Mouse (Mus musculus) forebrain, postnatal 0 days (tissue): Measurements from ENCODE around the gene Ddx1. TPM values are rescaled to one million over a fixed set of nuclear protein-coding genes. Genes with fewer than 3 reads are reported as not detected.
A peak's percentile ranks its signal among the peaks of the same experiment; 100 is the strongest.

Source experiments
- ATAC-seq: fragments of 200-750 bp; cut with Nextera tagmentation; 2 replicates; pipeline ENCODE4 v1.8.0; 2017; ENCODE audit warnings: mild to moderate bottlenecking, moderate library complexity
- DNase-seq: peaks from one replicate; pipeline ENCODE4 v3.0.0-alpha.2; 2015
- H3K27ac ChIP-seq: fragments of 300-500 bp; sonication (generic); 2 replicates; pipeline ENCODE4 v1.5.1; 2014; ENCODE audit warnings: low read depth, mild to moderate bottlenecking, antibody characterized with exemption, low read length, moderate library complexity, mixed read lengths
- H3K27me3 ChIP-seq: fragments of 300-500 bp; sonication (generic); 2 replicates; pipeline ENCODE4 v1.6.1; 2014; ENCODE audit warnings: mild to moderate bottlenecking, low read length, mixed read lengths; ENCODE audit not compliant: insufficient read depth
- H3K36me3 ChIP-seq: fragments of 300-500 bp; sonication (generic); 2 replicates; pipeline ENCODE4 v1.6.1; 2014; ENCODE audit warnings: mild to moderate bottlenecking, moderate library complexity; ENCODE audit not compliant: insufficient read depth
- H3K4me1 ChIP-seq: fragments of 300-500 bp; sonication (generic); 2 replicates; pipeline ENCODE4 v1.6.1; 2014; ENCODE audit warnings: antibody characterized with exemption; ENCODE audit not compliant: insufficient read depth
- H3K4me2 ChIP-seq: fragments of 300-500 bp; sonication (generic); 2 replicates; pipeline ENCODE4 v1.6.1; 2014; ENCODE audit warnings: low read depth, mild to moderate bottlenecking, moderate library complexity
- H3K4me3 ChIP-seq: fragments of 300-500 bp; sonication (generic); 2 replicates; pipeline ENCODE4 v1.5.1; 2014; ENCODE audit warnings: low read depth, low read length, mixed read lengths
- H3K9ac ChIP-seq: fragments of 300-500 bp; sonication (generic); 2 replicates; pipeline ENCODE4 v1.6.1; 2014; ENCODE audit warnings: mild to moderate bottlenecking
- H3K9me3 ChIP-seq: fragments of 300-500 bp; sonication (generic); 2 replicates; pipeline ENCODE4 v1.6.1; 2016; ENCODE audit warnings: low read length
- CTCF ChIP-seq: sonication (generic); IDR thresholded peaks from 2 replicates; pipeline ENCODE4 v1.5.1; 2016; ENCODE audit warnings: antibody characterized with exemption, control low read depth, low read depth
- WGBS: fragments of 180-500 bp; shearing (Covaris S2); extraction: QIAGEN DNeasy Blood & Tissue Kit; methylation state at CpG from one replicate; pipeline ENCODE4 v1.1.7; 2014; 5-methylcytosine and 5-hydroxymethylcytosine counted together
- polyA plus RNA-seq: library from polyadenylated mRNA; unstranded; fragments of >200 nt; fragmentation: Nextera tagmentation; extraction: Ambion mirVana; gene quantifications from 2 replicates; pipeline ENCODE4 v1.2.1, GENCODE M21; 2015
- total RNA-seq: library from RNA; depleted of rRNA; stranded (reverse); fragments of >200 nt; gene quantifications from 2 replicates; pipeline ENCODE4 v1.2.3, GENCODE M21; 2014

The Ddx1 gene
- total and polyA plus RNA-seq, 2 experiments from 2014 or later, result 61.6 to 137 TPM

DNA sequence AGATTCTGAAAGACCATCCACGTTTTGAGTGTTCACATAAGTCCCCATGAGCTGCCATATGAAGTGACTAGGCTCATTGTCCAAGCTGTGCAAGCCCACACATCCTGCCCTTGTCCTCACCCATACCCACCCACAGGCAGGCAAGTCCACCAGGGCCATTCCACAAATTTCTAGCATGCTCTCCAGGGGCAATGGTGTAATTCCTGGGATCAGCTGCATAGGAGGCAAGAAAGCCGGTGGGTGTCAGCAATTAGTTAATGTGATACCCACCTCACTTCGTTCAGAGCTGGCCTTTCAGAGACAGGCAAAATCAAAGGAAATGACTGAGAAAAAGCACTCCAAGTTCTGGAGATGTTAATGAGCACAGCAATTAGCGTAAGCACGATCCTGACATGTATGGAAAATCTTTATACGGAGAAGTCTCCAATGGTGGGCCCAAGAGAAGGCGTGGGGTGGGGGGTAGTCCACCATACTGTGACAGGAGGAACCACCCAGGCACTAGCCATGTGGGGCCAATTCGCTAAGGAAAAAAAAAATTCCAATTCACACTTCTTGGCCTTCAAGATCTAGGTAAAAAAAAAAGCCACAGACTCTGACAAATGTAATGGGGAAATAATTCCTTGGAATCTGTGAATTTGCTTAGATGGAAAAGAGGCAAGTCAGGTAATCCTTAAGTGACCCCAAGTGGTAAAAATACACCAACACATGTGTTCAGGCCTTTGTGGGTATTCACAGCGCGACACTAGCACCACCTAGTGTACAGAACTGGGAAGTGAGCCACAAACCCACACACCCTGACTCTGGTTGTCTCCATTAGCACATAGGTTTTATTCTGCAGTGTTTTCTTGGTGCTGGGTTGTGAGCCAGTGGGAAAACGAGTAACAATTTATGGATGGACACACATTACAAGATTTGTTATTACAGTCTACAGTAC, 34.4 kb downstream of the Ddx1 start:
- peaks cover 13% of the 10 kb centered on the region; the same call in 1 of the 2 replicates for H3K4me1 ChIP-seq
- H3K27me3 ChIP-seq, result no peaks in the 10 kb centered on the region
- DNase-seq (peak; percentile 96), ATAC-seq (peak; percentile 91)
- no peaks in the 10 kb centered on the region for H3K9me3 ChIP-seq
- H3K4me2 ChIP-seq, result no peak overlapping the region
- no peak overlapping the region for H3K9ac ChIP-seq
- H3K36me3 ChIP-seq, result peaks cover 20% of the 10 kb centered on the region
- WGBS, result 11% methylated on average over 11 of the region's 11 CpGs
- no peak overlapping the region for H3K4me3 ChIP-seq
- H3K27ac ChIP-seq, result peak overlapping the region; percentile 36; the same call in 1 of the 2 replicates
- peak; percentile 100 for TF ChIP-seq CTCF

DNA sequence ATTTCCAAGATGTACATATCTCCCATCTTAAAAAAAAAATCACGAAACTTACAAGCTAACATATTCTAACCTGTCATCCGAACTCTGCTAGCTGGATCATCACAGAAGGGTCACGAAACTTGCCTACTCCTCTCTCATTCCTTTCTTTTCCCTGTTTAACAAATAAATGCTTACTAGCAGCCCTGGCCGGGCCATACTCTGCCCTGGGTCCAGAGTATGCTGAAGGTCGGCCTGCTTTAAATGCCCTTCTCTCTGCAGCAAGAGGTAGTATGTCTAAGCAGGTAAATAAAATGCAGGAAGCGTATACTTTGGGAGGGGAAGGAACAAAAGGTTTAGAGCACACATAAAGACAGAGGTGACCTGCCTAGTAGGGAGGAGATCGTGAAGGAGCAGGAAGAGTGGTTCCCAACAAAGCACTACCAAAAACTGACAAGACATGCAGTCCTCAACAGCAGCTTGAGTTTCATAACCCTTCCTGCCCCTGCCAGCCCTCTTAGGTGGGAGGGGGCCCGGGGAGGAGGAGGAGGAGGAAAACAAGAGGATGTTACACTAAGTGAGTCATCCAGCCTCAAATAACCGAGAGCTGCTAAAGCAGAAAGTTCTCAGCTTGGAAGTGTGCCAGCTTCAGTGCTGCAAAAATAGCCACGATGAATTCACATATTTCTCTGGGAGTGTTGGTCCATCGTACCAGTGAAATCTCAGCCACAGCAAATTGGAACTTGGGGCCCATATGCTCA, 37.1 kb downstream of the Ddx1 start:
- no peak for TF ChIP-seq CTCF
- Histone ChIP-seq H3K4me3 (no peak overlapping the region), H3K36me3 (no peaks in the 10 kb centered on the region), H3K27me3 (no peaks in the 10 kb centered on the region), H3K27ac (no peak overlapping the region), H3K9ac (no peak overlapping the region), H3K4me1 (peaks cover 22% of the 10 kb centered on the region), H3K9me3 (no peaks in the 10 kb centered on the region), H3K4me2 (no peak overlapping the region)
- WGBS, result 64% methylated on average over 11 of the region's 11 CpGs
- ATAC-seq (no peak), DNase-seq (peak; percentile 64)

DNA sequence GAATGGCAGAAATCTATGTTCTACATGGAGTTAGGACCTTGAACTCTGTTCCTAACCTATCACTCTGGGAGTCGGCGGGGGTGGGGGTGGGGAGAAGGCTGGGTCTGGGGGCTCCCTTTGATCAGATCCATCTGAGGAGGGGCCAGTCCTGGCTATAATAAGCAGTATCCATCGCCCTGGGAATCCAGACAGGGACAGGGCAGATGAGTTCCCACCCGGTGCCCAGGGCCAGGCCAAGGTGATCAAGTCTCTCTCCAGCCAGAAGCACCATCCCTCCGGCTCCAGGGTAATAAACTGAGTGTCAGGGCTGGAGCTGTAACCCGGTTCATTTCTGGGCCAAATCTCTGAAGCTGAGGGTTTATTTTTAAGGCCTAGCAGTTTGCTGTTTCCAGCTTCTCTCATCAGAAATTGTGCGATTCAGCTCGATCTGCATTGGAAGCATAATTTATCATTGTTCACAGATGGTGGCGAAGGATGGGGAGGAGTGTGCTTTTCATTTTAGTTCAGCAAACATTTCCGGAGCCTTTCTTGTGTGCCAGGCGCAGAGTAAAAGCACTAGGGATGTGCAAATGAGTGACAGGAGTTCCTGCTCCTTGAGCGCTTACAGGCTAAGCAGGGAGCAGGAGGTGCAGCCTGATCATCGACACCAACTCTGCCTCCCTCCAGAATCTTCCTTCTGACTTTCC, 39.2 kb downstream of the Ddx1 start:
- Histone ChIP-seq H3K4me2 (no peak overlapping the region), H3K9ac (peak overlapping the region; percentile 31; the same call in 1 of the 2 replicates), H3K27ac (peak overlapping the region; percentile 85), H3K4me1 (peaks cover 22% of the 10 kb centered on the region), H3K27me3 (no peaks in the 10 kb centered on the region), H3K9me3 (no peaks in the 10 kb centered on the region), H3K36me3 (no peaks in the 10 kb centered on the region), H3K4me3 (no peak overlapping the region)
- WGBS, result 34% methylated on average over 13 of the region's 13 CpGs
- no peak for TF ChIP-seq CTCF
- peak; percentile 79 for ATAC-seq
- DNase-seq, result peak; percentile 87

DNA sequence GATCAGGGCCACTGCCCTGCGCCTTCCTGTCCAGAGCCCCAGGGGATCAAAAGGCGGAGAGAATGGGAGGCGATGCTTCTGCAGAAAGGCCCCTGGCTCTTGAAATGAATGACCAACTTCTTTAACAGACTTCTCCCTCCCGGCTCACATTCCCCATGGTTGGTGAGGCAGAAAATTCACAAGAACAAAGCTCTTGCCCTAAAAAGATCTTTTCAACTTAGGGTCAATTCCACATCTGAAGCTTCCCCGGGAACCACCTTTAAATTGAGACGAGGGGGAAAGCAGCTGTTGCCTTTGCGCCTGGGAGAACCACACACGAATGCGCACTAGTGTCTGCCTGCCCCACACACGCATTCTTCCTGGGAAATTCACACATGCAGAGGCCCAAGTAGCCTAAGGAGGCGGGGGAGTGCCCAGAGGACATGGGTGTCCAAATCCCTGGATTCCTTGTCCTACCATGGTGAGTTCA, 40.0 kb downstream of the Ddx1 start:
- H3K9ac ChIP-seq, result no peak overlapping the region
- ATAC-seq (no peak), DNase-seq (no peak)
- H3K4me1 ChIP-seq, result peaks cover 19% of the 10 kb centered on the region
- WGBS, result 26% methylated on average over 11 of the region's 11 CpGs
- H3K9me3 ChIP-seq, result no peaks in the 10 kb centered on the region
- H3K36me3 ChIP-seq, result no peaks in the 10 kb centered on the region
- no peak overlapping the region for H3K4me3 ChIP-seq
- no peak overlapping the region for H3K4me2 ChIP-seq
- peak overlapping the region; percentile 85 for H3K27ac ChIP-seq
- TF ChIP-seq CTCF, result no peak
- no peaks in the 10 kb centered on the region for H3K27me3 ChIP-seq

DNA sequence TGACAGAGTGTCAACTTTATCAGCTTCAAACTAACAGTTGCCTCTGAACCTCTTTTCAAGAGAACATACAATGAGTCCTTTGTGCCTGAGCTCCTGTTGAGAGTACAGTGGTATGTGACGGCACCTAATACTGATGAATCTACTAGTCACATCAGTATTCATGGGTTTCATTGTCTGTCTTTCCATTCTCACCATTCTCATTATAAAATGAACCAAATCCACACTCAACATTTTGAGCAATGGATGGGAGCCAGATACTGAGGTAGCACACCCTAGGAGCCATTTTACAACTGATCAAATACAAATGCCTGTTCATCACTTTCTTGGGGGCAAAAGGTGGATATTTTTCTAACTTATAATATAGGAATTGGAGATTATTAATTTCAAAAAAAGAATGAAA, 40.5 kb downstream of the Ddx1 start:
- no peak; the same call in 1 of the 2 replicates for ATAC-seq

DNA sequence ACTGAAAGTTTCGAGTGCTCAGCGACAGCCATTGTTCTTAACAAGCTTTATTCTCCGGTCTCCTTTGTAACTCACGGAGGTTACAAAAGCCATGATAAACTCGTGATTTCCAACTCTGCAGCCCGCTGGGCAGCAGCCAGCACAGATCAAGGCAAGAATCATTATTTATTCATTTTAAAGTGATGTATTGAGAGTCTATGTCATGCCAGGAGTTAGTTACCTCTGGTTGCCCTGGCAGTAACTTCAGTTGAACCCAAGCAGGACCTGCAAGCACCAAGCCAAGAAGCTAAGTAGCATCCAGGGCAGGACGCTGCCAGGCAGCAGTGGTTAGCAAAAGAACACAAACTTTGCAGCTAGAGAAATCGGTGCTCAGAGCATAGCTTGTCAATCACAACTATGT, 41.9 kb downstream of the Ddx1 start:
- Histone ChIP-seq H3K4me2 (no peak overlapping the region), H3K36me3 (no peaks in the 10 kb centered on the region), H3K4me3 (no peak overlapping the region), H3K27me3 (no peaks in the 10 kb centered on the region), H3K9me3 (no peaks in the 10 kb centered on the region), H3K27ac (no peak overlapping the region), H3K4me1 (peaks cover 19% of the 10 kb centered on the region), H3K9ac (no peak overlapping the region)
- ATAC-seq, result no peak
- no peak for TF ChIP-seq CTCF
- DNase-seq, result no peak
- 18% methylated on average over 8 of the region's 8 CpGs for WGBS

More for the DNA sequence above, 40.5 kb downstream of the Ddx1 start:
- WGBS, result 29% methylated on average over 1 of the region's 1 CpGs
- H3K4me1 ChIP-seq, result peaks cover 19% of the 10 kb centered on the region
- H3K27ac ChIP-seq, result 0 out of 2 replicates have a peak overlapping the region, but pooled peaks have one; percentile 85
- no peak overlapping the region for H3K4me2 ChIP-seq
- peak; percentile 25 for DNase-seq
- no peak overlapping the region for H3K9ac ChIP-seq
- no peaks in the 10 kb centered on the region for H3K27me3 ChIP-seq
- no peak for TF ChIP-seq CTCF
- H3K36me3 ChIP-seq, result no peaks in the 10 kb centered on the region
- H3K4me3 ChIP-seq, result no peak overlapping the region
- no peaks in the 10 kb centered on the region for H3K9me3 ChIP-seq
